Comparison of ENCODE assay signal across 10 mouse cellular contexts in genomic region chr1:130784054-130784453, GRCm38 (mm10). TPM values are rescaled to one million over a fixed set of nuclear protein-coding genes. Genes with fewer than 3 reads are reported as not detected.
DNase-seq lines count a peak whose midpoint lies in the region; ATAC-seq and TF ChIP-seq lines count a peak whose summit lies in the region.
"Had no signal": no experiment of that assay in that cellular context is flagged by ENCODE, and none has a peak within 500 bp of the region (broad histone marks: within the 10 kb centered on the region; RNA-seq: fewer than 3 reads in every experiment).

No protein-coding gene starts in this region.

- H3K9ac ChIP-seq in heart, embryonic 12.5 days: no peak overlapping the region
- H3K9ac ChIP-seq in CH12.LX (ENCODE audit: insufficient read depth, low read depth): no peak overlapping the region
- no peak overlapping the region for H3K9ac ChIP-seq in embryonic facial prominence, embryonic 14.5 days (ENCODE audit: low read depth, low read length)
- no peak overlapping the region for H3K9ac ChIP-seq in midbrain, embryonic 16.5 days (ENCODE audit: low read depth, low read length)
- H3K9ac ChIP-seq: embryonic facial prominence, embryonic 13.5 days had no signal

- no peak overlapping the region for H3K4me3 ChIP-seq in heart, embryonic 12.5 days
- no peak overlapping the region for H3K4me3 ChIP-seq in CH12.LX (replicated peaks in 1 of 3; ENCODE audit: low read depth in 2 of 3, low read length in 2 of 3, poor library complexity in 1 of 3)
- H3K4me3 ChIP-seq in embryonic facial prominence, embryonic 14.5 days (ENCODE audit: low read depth, low read length): no peak overlapping the region
- no peak overlapping the region for H3K4me3 ChIP-seq in midbrain, embryonic 16.5 days (ENCODE audit: low read depth, low read length)
- H3K4me3 ChIP-seq: embryonic facial prominence, embryonic 13.5 days had no signal

- H3K36me3 ChIP-seq in heart, embryonic 12.5 days: no peaks in the 10 kb centered on the region
- H3K36me3 ChIP-seq in CH12.LX (replicated peaks in 1 of 2; ENCODE audit: control insufficient read depth in 1 of 2, insufficient read depth in 1 of 2, low read length in 1 of 2): no peaks in the 10 kb centered on the region
- H3K36me3 ChIP-seq in embryonic facial prominence, embryonic 14.5 days (ENCODE audit: control insufficient read depth, insufficient read depth, low read length): no peaks in the 10 kb centered on the region
- no peaks in the 10 kb centered on the region for H3K36me3 ChIP-seq in midbrain, embryonic 16.5 days (ENCODE audit: control insufficient read depth, insufficient read depth, low read length)
- H3K36me3 ChIP-seq: embryonic facial prominence, embryonic 13.5 days had no signal

- peak; percentile 28 to 78; a peak in 3 of 4 replicates for TF ChIP-seq CTCF in CH12.LX (conservative IDR thresholded peaks at IDR 0.05 in 1 of 2, IDR thresholded peaks at IDR 0.05 in 1 of 2; ENCODE audit: low read depth in 2 of 2, low read length in 2 of 2)

- H3K79me2 ChIP-seq in CH12.LX (replicated peaks; ENCODE audit: control insufficient read depth, extremely low read depth, insufficient read depth, poor library complexity, severe bottlenecking): no peaks in the 10 kb centered on the region

- peak; percentile 36 for DNase-seq in heart, postnatal 4 days
- DNase-seq in 3T3-L1 (ENCODE audit: low read depth, low spot score) (peak; percentile 26), CH12.LX (ENCODE audit: extremely low read depth) (peak; percentile 53)
- peak; percentile 54 for DNase-seq in embryonic facial prominence, embryonic 14.5 days (ENCODE audit: low spot score)
- DNase-seq in urinary bladder, postnatal 25 days (ENCODE audit: low spot score): no peak

- 21% methylated on average over 4 of the region's 4 CpGs for WGBS in heart, embryonic 12.5 days
- 24% methylated on average over 4 of the region's 4 CpGs for WGBS in embryonic facial prominence, embryonic 14.5 days
- WGBS in midbrain, embryonic 16.5 days: 25% methylated on average over 4 of the region's 4 CpGs

- 0 out of 2 replicates have a peak, but pooled peaks cover 4% of the 10 kb centered on the region for H3K27me3 ChIP-seq in heart, embryonic 12.5 days (replicated peaks)
- no peaks in the 10 kb centered on the region for H3K27me3 ChIP-seq in CH12.LX (replicated peaks)
- H3K27me3 ChIP-seq in embryonic facial prominence, embryonic 14.5 days (replicated peaks; ENCODE audit: control insufficient read depth, insufficient read depth, low read length): no peaks in the 10 kb centered on the region
- H3K27me3 ChIP-seq in midbrain, embryonic 16.5 days (ENCODE audit: control insufficient read depth, insufficient read depth, low read depth, low read length): no peaks in the 10 kb centered on the region
- H3K27me3 ChIP-seq: embryonic facial prominence, embryonic 13.5 days had no signal

- no peak for TF ChIP-seq POLR2A in CH12.LX (IDR thresholded peaks at IDR 0.05; ENCODE audit: low read depth, low read length)

- no peak for ATAC-seq in heart, embryonic 12.5 days (ENCODE audit: insufficient number of reproducible peaks, low FRiP score)
- no peak for ATAC-seq in embryonic facial prominence, embryonic 14.5 days (ENCODE audit: low read depth)
- peak; percentile 74 for ATAC-seq in megakaryocyte progenitor cell, adult 5-6 weeks (replicated peaks; ENCODE audit: poor library complexity)
- ATAC-seq in midbrain, embryonic 16.5 days: no peak

- no peak overlapping the region for H3K4me2 ChIP-seq in heart, embryonic 12.5 days
- H3K4me2 ChIP-seq in CH12.LX (ENCODE audit: insufficient read depth, low read depth, poor library complexity, severe bottlenecking): peak overlapping the region; percentile 67; the same call in 1 of the 2 replicates
- no peak overlapping the region for H3K4me2 ChIP-seq in embryonic facial prominence, embryonic 14.5 days (ENCODE audit: low read depth, low read length)
- H3K4me2 ChIP-seq in midbrain, embryonic 16.5 days (ENCODE audit: low read length): no peak overlapping the region
- H3K4me2 ChIP-seq: embryonic facial prominence, embryonic 13.5 days had no signal

- dilution Hi-C loops in CH12.LX (cut with MboI; ENCODE audit: extremely low pct_ligation_motif_present, extremely low pct_unique_long_range_greater_than_20kb, low sequenced_read_pairs): no loop called here

- no peak for TF ChIP-seq EP300 in CH12.LX (IDR thresholded peaks at IDR 0.05; ENCODE audit: low read length)

- H3K4me1 ChIP-seq in heart, embryonic 12.5 days (replicated peaks): peaks cover 6% of the 10 kb centered on the region; the same call in 1 of the 2 replicates
- H3K4me1 ChIP-seq in CH12.LX (ENCODE audit: control insufficient read depth in 1 of 2, insufficient read depth in 2 of 2): no peaks in the 10 kb centered on the region
- no peaks in the 10 kb centered on the region for H3K4me1 ChIP-seq in embryonic facial prominence, embryonic 14.5 days (ENCODE audit: control insufficient read depth, insufficient read depth, low read length)
- no peaks in the 10 kb centered on the region for H3K4me1 ChIP-seq in midbrain, embryonic 16.5 days (ENCODE audit: control insufficient read depth, insufficient read depth, low read length)
- H3K4me1 ChIP-seq: embryonic facial prominence, embryonic 13.5 days had no signal

- no peaks in the 10 kb centered on the region for H3K9me3 ChIP-seq in heart, embryonic 12.5 days (replicated peaks)
- no peaks in the 10 kb centered on the region for H3K9me3 ChIP-seq in CH12.LX (replicated peaks; ENCODE audit: low read length)
- no peaks in the 10 kb centered on the region for H3K9me3 ChIP-seq in embryonic facial prominence, embryonic 14.5 days (ENCODE audit: control insufficient read depth, low read length)
- no peaks in the 10 kb centered on the region for H3K9me3 ChIP-seq in midbrain, embryonic 16.5 days (replicated peaks; ENCODE audit: control insufficient read depth, low read length, poor library complexity, severe bottlenecking)
- H3K9me3 ChIP-seq: embryonic facial prominence, embryonic 13.5 days had no signal

- in situ Hi-C loops in CH12.LX (cut with MboI; ENCODE audit: low pct_ligation_motif_present, low pct_unique_long_range_greater_than_20kb, low sequenced_read_pairs): loop anchor here (5.0 to 10.0 kb wide), 2 partner anchors 92 to 229 kb away; no protein-coding TSS in a partner anchor

- TF ChIP-seq RAD21 in CH12.LX (IDR thresholded peaks at IDR 0.05; ENCODE audit: low read depth, low read length): peak; percentile 70

- no peak overlapping the region for H3K27ac ChIP-seq in heart, embryonic 12.5 days (ENCODE audit: poor library complexity, severe bottlenecking)
- H3K27ac ChIP-seq in CH12.LX (ENCODE audit: insufficient read depth, low read depth): no peak overlapping the region
- no peak overlapping the region for H3K27ac ChIP-seq in embryonic facial prominence, embryonic 14.5 days (replicated peaks; ENCODE audit: low read depth, low read length)
- H3K27ac ChIP-seq in midbrain, embryonic 16.5 days (ENCODE audit: low read length): no peak overlapping the region
- H3K27ac ChIP-seq: embryonic facial prominence, embryonic 13.5 days had no signal

TF ChIP-seq in CH12.LX, 34 proteins besides CTCF, POLR2A, EP300 and RAD21 (continues in another document):
- 0 out of 2 replicates have a peak, but pooled peaks have one; percentile 12 for TF ChIP-seq SIN3A (IDR thresholded peaks at IDR 0.05; ENCODE audit: low read length)

RNA-seq across cellular contexts. Expression of gene Fcamr, which starts 16.6 kb away (rescaled TPM):
- under 1 TPM; 0.38 to 0.76 TPM for total RNA-seq in heart, postnatal 4 days (2021)
- 0.15 and 0.21 TPM in 2 replicates for polyA plus RNA-seq in heart, embryonic 12.5 days (2016; fragmentation: Nextera tagmentation; extraction: Ambion mirVana)
- total RNA-seq in CH12.LX (2012; rRNA removed) (0.08 and 0.17 TPM in 2 replicates), CH12.LX (2014; rRNA removed) (not detected in 2 replicates)
- 0.74 and 1.7 TPM in 2 replicates for polyA plus RNA-seq in CH12.LX (2012; ENCODE audit: insufficient read length, low read depth)
- polyA plus RNA-seq in embryonic facial prominence, embryonic 14.5 days (2014; fragmentation: Nextera tagmentation; extraction: Ambion mirVana): 0.13 and 0.22 TPM in 2 replicates
- not detected in 2 replicates for total RNA-seq in megakaryocyte progenitor cell, adult 5-6 weeks (2015)
- not detected in 2 replicates for total RNA-seq in megakaryocyte progenitor cell, adult 5-6 weeks (2017)
- not detected in 2 replicates for polyA plus RNA-seq in midbrain, embryonic 16.5 days (2015; fragmentation: Nextera tagmentation; extraction: Ambion mirVana)
- polyA plus RNA-seq: embryonic facial prominence, embryonic 13.5 days; limb, embryonic 11.5 days had no signal

RNA-seq across cellular contexts. Expression of gene Pigr, which starts 42.4 kb away (rescaled TPM):
- total RNA-seq in heart, postnatal 4 days (2021): not detected
- not detected in 2 replicates for polyA plus RNA-seq in heart, embryonic 12.5 days (2016; fragmentation: Nextera tagmentation; extraction: Ambion mirVana)
- total RNA-seq in CH12.LX (2012; rRNA removed) (0.04 TPM in 1 of 2 replicates, not detected in the other), CH12.LX (2014; rRNA removed) (not detected in 2 replicates)
- 0.19 and 0.21 TPM in 2 replicates for polyA plus RNA-seq in CH12.LX (2012; ENCODE audit: insufficient read length, low read depth)
- polyA plus RNA-seq in embryonic facial prominence, embryonic 14.5 days (2014; fragmentation: Nextera tagmentation; extraction: Ambion mirVana): not detected in 2 replicates
- not detected in 2 replicates for total RNA-seq in megakaryocyte progenitor cell, adult 5-6 weeks (2015)
- not detected in 2 replicates for total RNA-seq in megakaryocyte progenitor cell, adult 5-6 weeks (2017)
- polyA plus RNA-seq in midbrain, embryonic 16.5 days (2015; fragmentation: Nextera tagmentation; extraction: Ambion mirVana): not detected in 2 replicates
- polyA plus RNA-seq: embryonic facial prominence, embryonic 13.5 days; limb, embryonic 11.5 days had no signal

RNA-seq across cellular contexts. Expression of gene AA986860, which starts 52.3 kb away (rescaled TPM):
- total RNA-seq in heart, postnatal 4 days (2021): under 1 TPM; 0.79 to 0.97 TPM
- polyA plus RNA-seq in heart, embryonic 12.5 days (2016; fragmentation: Nextera tagmentation; extraction: Ambion mirVana): 0.68 and 0.82 TPM in 2 replicates
- 0.08 and 0.25 TPM in 2 replicates for total RNA-seq in CH12.LX (2012; rRNA removed)
- total RNA-seq in CH12.LX (2014; rRNA removed): 0.28 and 0.34 TPM in 2 replicates
- 0.34 and 0.61 TPM in 2 replicates for polyA plus RNA-seq in CH12.LX (2012; ENCODE audit: insufficient read length, low read depth)
- polyA plus RNA-seq in embryonic facial prominence, embryonic 14.5 days (2014; fragmentation: Nextera tagmentation; extraction: Ambion mirVana): 4.3 and 4.5 TPM in 2 replicates
- 0.10 TPM in 1 of 2 replicates, not detected in the other for total RNA-seq in megakaryocyte progenitor cell, adult 5-6 weeks (2015)
- 0.10 TPM in 1 of 2 replicates, not detected in the other for total RNA-seq in megakaryocyte progenitor cell, adult 5-6 weeks (2017)
- polyA plus RNA-seq in midbrain, embryonic 16.5 days (2015; fragmentation: Nextera tagmentation; extraction: Ambion mirVana): 0.09 and 0.38 TPM in 2 replicates

RNA-seq across cellular contexts. Expression of gene Pfkfb2, which starts 55.0 kb away (rescaled TPM):
- total RNA-seq in heart, postnatal 4 days (2021): 10 to 100 TPM; 25.6 to 26.0 TPM
- 8.4 and 9.0 TPM in 2 replicates for polyA plus RNA-seq in heart, embryonic 12.5 days (2016; fragmentation: Nextera tagmentation; extraction: Ambion mirVana)
- 4.3 and 4.4 TPM in 2 replicates for total RNA-seq in CH12.LX (2012; rRNA removed)
- 3.3 and 3.7 TPM in 2 replicates for total RNA-seq in CH12.LX (2014; rRNA removed)
- 6.9 and 7.1 TPM in 2 replicates for polyA plus RNA-seq in CH12.LX (2012; ENCODE audit: insufficient read length, low read depth)
- polyA plus RNA-seq in embryonic facial prominence, embryonic 14.5 days (2014; fragmentation: Nextera tagmentation; extraction: Ambion mirVana): 8.0 and 9.6 TPM in 2 replicates
- 2.9 and 6.9 TPM in 2 replicates for total RNA-seq in megakaryocyte progenitor cell, adult 5-6 weeks (2015)
- 15.7 and 17.1 TPM in 2 replicates for total RNA-seq in megakaryocyte progenitor cell, adult 5-6 weeks (2017)
- polyA plus RNA-seq in midbrain, embryonic 16.5 days (2015; fragmentation: Nextera tagmentation; extraction: Ambion mirVana): 24.1 and 26.6 TPM in 2 replicates
